In genomic region chr2:181381107-181381506, GRCm38 (mm10) we compare ENCODE assay signal across 22 mouse cellular contexts. TPM values are rescaled to one million over a fixed set of nuclear protein-coding genes. Genes with fewer than 3 reads are reported as not detected.
DNase-seq lines count a peak whose midpoint lies in the region; ATAC-seq lines count a peak whose summit lies in the region.
"Had no signal": no experiment of that assay in that cellular context is flagged by ENCODE, and none has a peak within 500 bp of the region (broad histone marks: within the 10 kb centered on the region; RNA-seq: fewer than 3 reads in every experiment).

No protein-coding gene starts in this region.

- 85% methylated on average over 5 of the region's 5 CpGs for WGBS in kidney, embryonic 15.5 days

- H3K4me3 ChIP-seq in kidney, embryonic 15.5 days (replicated peaks): no peak overlapping the region
- H3K4me3 ChIP-seq: embryonic facial prominence, embryonic 12.5 days; erythroblast, embryonic 14.5 days; hindbrain, embryonic 10.5 days; limb, embryonic 15.5 days; liver, embryonic 15.5 days; myocyte had no signal

- no peak overlapping the region for H3K9ac ChIP-seq in kidney, embryonic 15.5 days
- H3K9ac ChIP-seq: embryonic facial prominence, embryonic 12.5 days; limb, embryonic 15.5 days; liver, embryonic 15.5 days had no signal

- peak; percentile 82 for DNase-seq in T-cell, adult 2 months (ENCODE audit: low spot score)
- DNase-seq in naive thymus-derived CD4-positive, alpha-beta T cell, adult 2 months (ENCODE audit: low read depth): peak; percentile 79
- DNase-seq in thymus, postnatal 14 days: peak; percentile 49
- DNase-seq in adrenal gland, adult 2 months: no peak
- no peak for DNase-seq in left cerebral cortex, postnatal 36 days (ENCODE audit: low spot score in 2 of 2)
- DNase-seq: adrenal gland, postnatal 10 days; cerebellum, postnatal 10 days; gastrocnemius, postnatal 25 days; kidney, adult 2 months; kidney, postnatal 36 days; layer of hippocampus, adult 9-11 months; midbrain, embryonic 14.5 days; right cerebral cortex, postnatal 25 days had no signal

- no peaks in the 10 kb centered on the region; the same call in 1 of the 2 replicates for H3K4me1 ChIP-seq in kidney, embryonic 15.5 days
- H3K4me1 ChIP-seq: embryonic facial prominence, embryonic 12.5 days; hindbrain, embryonic 10.5 days had no signal

- no peak overlapping the region for H3K27ac ChIP-seq in kidney, embryonic 15.5 days
- H3K27ac ChIP-seq: embryonic facial prominence, embryonic 12.5 days; hindbrain, embryonic 10.5 days; limb, embryonic 15.5 days; liver, embryonic 15.5 days had no signal

- no peaks in the 10 kb centered on the region for H3K9me3 ChIP-seq in kidney, embryonic 15.5 days (replicated peaks)
- H3K9me3 ChIP-seq: embryonic facial prominence, embryonic 12.5 days; hindbrain, embryonic 10.5 days; limb, embryonic 15.5 days; liver, embryonic 15.5 days had no signal

- H3K27me3 ChIP-seq in kidney, embryonic 15.5 days: no peaks in the 10 kb centered on the region
- H3K27me3 ChIP-seq: embryonic facial prominence, embryonic 12.5 days; limb, embryonic 15.5 days; liver, embryonic 15.5 days had no signal

- peaks cover 80% of the 10 kb centered on the region for H3K36me3 ChIP-seq in kidney, embryonic 15.5 days

- ATAC-seq in CD4-positive, CD25-positive, alpha-beta regulatory T cell, adult 4 months: peak; percentile 87
- no peak for ATAC-seq in kidney, embryonic 15.5 days (replicated peaks; ENCODE audit: low FRiP score)
- ATAC-seq: forebrain, embryonic 14.5 days had no signal

- H3K4me2 ChIP-seq in kidney, embryonic 15.5 days: no peak overlapping the region
- H3K4me2 ChIP-seq: embryonic facial prominence, embryonic 12.5 days; limb, embryonic 15.5 days; liver, embryonic 15.5 days had no signal

- intact Hi-C loops in left cerebral cortex, postnatal 36 days (cut with DNase I): no loop called here

RNA-seq across cellular contexts. Expression of gene Lime1, which starts 1.2 kb away (rescaled TPM):
- 100 to 1,000 TPM; 302 to 371 TPM for polyA plus RNA-seq in CD4-positive, CD25-positive, alpha-beta regulatory T cell, adult 4 months (2017; shearing (Covaris generic))
- total RNA-seq in adrenal gland, adult 2 months (2021): 10 to 100 TPM; 13.6 to 20.5 TPM
- 167 and 174 TPM in 2 replicates for polyA plus RNA-seq in adrenal gland, adult 2 months (2012; rRNA removed)
- total RNA-seq in left cerebral cortex, postnatal 36 days (2021): 10 to 100 TPM; 30.5 to 48.6 TPM
- polyA plus RNA-seq in kidney, embryonic 15.5 days (2015; fragmentation: Nextera tagmentation; extraction: Ambion mirVana): 22.6 and 26.7 TPM in 2 replicates

RNA-seq across cellular contexts. Expression of gene Arfrp1, which starts 15.9 kb away (rescaled TPM):
- polyA plus RNA-seq in CD4-positive, CD25-positive, alpha-beta regulatory T cell, adult 4 months (2017; shearing (Covaris generic)): 10 to 100 TPM; 67.6 to 76.2 TPM
- 10 to 100 TPM; 44.0 to 46.2 TPM for total RNA-seq in adrenal gland, adult 2 months (2021)
- 14.8 and 19.5 TPM in 2 replicates for polyA plus RNA-seq in adrenal gland, adult 2 months (2012; rRNA removed)
- total RNA-seq in left cerebral cortex, postnatal 36 days (2021): 10 to 100 TPM; 38.5 to 45.4 TPM
- polyA plus RNA-seq in kidney, embryonic 15.5 days (2015; fragmentation: Nextera tagmentation; extraction: Ambion mirVana): 69.4 and 71.8 TPM in 2 replicates

RNA-seq across cellular contexts. Expression of gene Zgpat, which starts 16.4 kb away (rescaled TPM):
- polyA plus RNA-seq in CD4-positive, CD25-positive, alpha-beta regulatory T cell, adult 4 months (2017; shearing (Covaris generic)): 10 to 100 TPM; 16.4 to 23.4 TPM
- 10 to 100 TPM; 36.6 to 51.0 TPM for total RNA-seq in adrenal gland, adult 2 months (2021)
- polyA plus RNA-seq in adrenal gland, adult 2 months (2012; rRNA removed): 33.8 and 34.5 TPM in 2 replicates
- 10 to 100 TPM; 50.3 to 84.9 TPM for total RNA-seq in left cerebral cortex, postnatal 36 days (2021)
- 41.7 and 43.7 TPM in 2 replicates for polyA plus RNA-seq in kidney, embryonic 15.5 days (2015; fragmentation: Nextera tagmentation; extraction: Ambion mirVana)

Comparison
In these comparisons a context has a peak if more than half of its experiments do, and no peak if none do; other contexts are left out.
1. DNase-seq: peak in T-cell, adult 2 months (single experiment), naive thymus-derived CD4-positive, alpha-beta T cell, adult 2 months (single experiment) and thymus, postnatal 14 days (single experiment); none in adrenal gland, adult 2 months (single experiment) and left cerebral cortex, postnatal 36 days (0 of 2).